Mouse (Mus musculus): Measurements from ENCODE around the gene Prrt4. TPM values are rescaled to one million over a fixed set of nuclear protein-coding genes. Genes with fewer than 3 reads are reported as not detected.

Prrt4 gene
- polyA plus RNA-seq, 1 experiment from 2014 or later, result 0.90 TPM

- Histone ChIP-seq H3K4me3 (no peak overlapping the region), H3K27me3 (no peaks in the 10 kb centered on the region), H3K4me2 (replicated peaks) (no peak overlapping the region), H3K27ac (no peak overlapping the region), H3K4me1 (no peaks in the 10 kb centered on the region), H3K36me3 (peaks cover 49% of the 10 kb centered on the region), H3K9me3 (no peaks in the 10 kb centered on the region), H3K9ac (no peak overlapping the region)
- no peak for ATAC-seq (ENCODE audit: low FRiP score, low read depth)
- WGBS, result 40% methylated on average over 5 of the region's 5 CpGs
Measured at GRCm38 (mm10) chr6:29143608-29144007, 35.8 kb downstream of the Prrt4 start.

- Histone ChIP-seq H3K4me2 (replicated peaks) (no peak overlapping the region), H3K27me3 (no peaks in the 10 kb centered on the region), H3K36me3 (peaks cover 85% of the 10 kb centered on the region), H3K9ac (no peak overlapping the region), H3K9me3 (no peaks in the 10 kb centered on the region), H3K4me3 (no peak overlapping the region), H3K4me1 (no peaks in the 10 kb centered on the region), H3K27ac (no peak overlapping the region)
- no peak for ATAC-seq (ENCODE audit: low FRiP score, low read depth)
- 93% methylated on average over 9 of the region's 9 CpGs for WGBS
Measured at GRCm38 (mm10) chr6:29137441-29137840, 41.9 kb downstream of the Prrt4 start.

- Histone ChIP-seq H3K27me3 (no peaks in the 10 kb centered on the region), H3K4me3 (no peak overlapping the region), H3K9me3 (no peaks in the 10 kb centered on the region), H3K36me3 (peaks cover 94% of the 10 kb centered on the region), H3K4me2 (replicated peaks) (no peak overlapping the region), H3K9ac (no peak overlapping the region), H3K4me1 (no peaks in the 10 kb centered on the region), H3K27ac (no peak overlapping the region)
- no peak for ATAC-seq (ENCODE audit: low FRiP score, low read depth)
- 94% methylated on average over 9 of the region's 9 CpGs for WGBS
Measured at GRCm38 (mm10) chr6:29133100-29133499, 46.3 kb downstream of the Prrt4 start.

- Histone ChIP-seq H3K4me1 (no peaks in the 10 kb centered on the region), H3K9me3 (no peaks in the 10 kb centered on the region), H3K27ac (no peak overlapping the region), H3K4me2 (replicated peaks) (no peak overlapping the region), H3K27me3 (no peaks in the 10 kb centered on the region), H3K4me3 (no peak overlapping the region), H3K36me3 (peaks cover 91% of the 10 kb centered on the region), H3K9ac (no peak overlapping the region)
- no peak for ATAC-seq (ENCODE audit: low FRiP score, low read depth)
- WGBS, result 94% methylated on average over 7 of the region's 7 CpGs
Measured at GRCm38 (mm10) chr6:29126878-29127426, 52.4 kb downstream of the Prrt4 start.

GRCm38 (mm10) chr6:29119990-29120389, 59.4 kb downstream of the Prrt4 start:
- WGBS, result 91% methylated on average over 13 of the region's 13 CpGs
- no peak overlapping the region for H3K9ac ChIP-seq
- H3K4me2 ChIP-seq (replicated peaks), result no peak overlapping the region
- H3K4me1 ChIP-seq, result peaks cover 10% of the 10 kb centered on the region; the same call in 1 of the 2 replicates
- H3K36me3 ChIP-seq, result peaks cover 24% of the 10 kb centered on the region
- no peak for ATAC-seq (ENCODE audit: low FRiP score, low read depth)
- no peak overlapping the region for H3K4me3 ChIP-seq
- no peaks in the 10 kb centered on the region for H3K27me3 ChIP-seq
- H3K9me3 ChIP-seq, result no peaks in the 10 kb centered on the region
- no peak overlapping the region for H3K27ac ChIP-seq

Small RNA genes lying within 50 kb of the gene (microRNA-seq; reads per million reads assigned to microRNA genes)
- gene Gm24303, result not detected

Other genes with a start within 250 kb of the Prrt4 start
- not detected in 2 replicates for gene Lep, start 119.4 kb downstream of the Prrt4 start, polyA plus RNA-seq (2015; fragmentation: Nextera tagmentation; extraction: Ambion mirVana)
- gene Rbm28, start 14.6 kb downstream of the Prrt4 start, polyA plus RNA-seq (2015; fragmentation: Nextera tagmentation; extraction: Ambion mirVana), result 46.6 and 52.3 TPM in 2 replicates
- 49.9 and 51.7 TPM in 2 replicates for gene Impdh1, start 36.8 kb upstream of the Prrt4 start, polyA plus RNA-seq (2015; fragmentation: Nextera tagmentation; extraction: Ambion mirVana)
- 51.8 and 53.3 TPM in 2 replicates for gene Hilpda, start 92.9 kb upstream of the Prrt4 start, polyA plus RNA-seq (2015; fragmentation: Nextera tagmentation; extraction: Ambion mirVana)
- gene Fam71f2, start 100.0 kb upstream of the Prrt4 start, polyA plus RNA-seq (2015; fragmentation: Nextera tagmentation; extraction: Ambion mirVana), result 0.38 and 0.99 TPM in 2 replicates
- gene Fam71f1, start 139.6 kb upstream of the Prrt4 start, polyA plus RNA-seq (2015; fragmentation: Nextera tagmentation; extraction: Ambion mirVana), result 0.14 and 0.20 TPM in 2 replicates
- 436 and 476 TPM in 2 replicates for gene Calu, start 168.5 kb upstream of the Prrt4 start, polyA plus RNA-seq (2015; fragmentation: Nextera tagmentation; extraction: Ambion mirVana)
- 0.56 and 1.2 TPM in 2 replicates for gene Opn1sw, start 208.9 kb upstream of the Prrt4 start, polyA plus RNA-seq (2015; fragmentation: Nextera tagmentation; extraction: Ambion mirVana)
- 28.2 and 31.6 TPM in 2 replicates for gene Ccdc136, start 216.7 kb upstream of the Prrt4 start, polyA plus RNA-seq (2015; fragmentation: Nextera tagmentation; extraction: Ambion mirVana)

All from limb, embryonic 13.5 days (tissue).